ENCODE assay signal across 14 mouse cellular contexts in genomic region chr6:29087921-29088709, GRCm38 (mm10). TPM values are rescaled to one million over a fixed set of nuclear protein-coding genes. Genes with fewer than 3 reads are reported as not detected.
A peak's percentile ranks its signal among the peaks of the same experiment; 100 is the strongest.
DNase-seq lines count a peak whose midpoint lies in the region; ATAC-seq and TF ChIP-seq lines count a peak whose summit lies in the region.
"Had no signal": no experiment of that assay in that cellular context is flagged by ENCODE, and none has a peak within 500 bp of the region (broad histone marks: within the 10 kb centered on the region; RNA-seq: fewer than 3 reads in every experiment).

No protein-coding gene starts in this region.

- TF ChIP-seq CTCF in hindbrain, postnatal 0 days (IDR thresholded peaks at IDR 0.05; ENCODE audit: low read depth), result no peak

- H3K4me2 ChIP-seq in hindbrain, postnatal 0 days (ENCODE audit: low read depth, low read length), result no peak overlapping the region
- H3K4me2 ChIP-seq: hindbrain, embryonic 12.5 days; liver, embryonic 13.5 days had no signal

- no peak overlapping the region for H3K9ac ChIP-seq in hindbrain, postnatal 0 days (replicated peaks; ENCODE audit: low read length)
- H3K9ac ChIP-seq: hindbrain, embryonic 12.5 days; liver, embryonic 13.5 days had no signal

- H3K4me3 ChIP-seq in hindbrain, postnatal 0 days (ENCODE audit: low read length), result no peak overlapping the region
- H3K4me3 ChIP-seq: hindbrain, embryonic 12.5 days; liver, embryonic 13.5 days had no signal

- H3K27me3 ChIP-seq in hindbrain, postnatal 0 days (ENCODE audit: insufficient read depth, low read length), result no peaks in the 10 kb centered on the region
- H3K27me3 ChIP-seq: hindbrain, embryonic 12.5 days; liver, embryonic 13.5 days had no signal

- no peak overlapping the region for H3K27ac ChIP-seq in hindbrain, postnatal 0 days
- H3K27ac ChIP-seq: hindbrain, embryonic 12.5 days; liver, embryonic 13.5 days had no signal

- no peaks in the 10 kb centered on the region for H3K36me3 ChIP-seq in hindbrain, postnatal 0 days (ENCODE audit: insufficient read depth, low read length)
- H3K36me3 ChIP-seq: hindbrain, embryonic 12.5 days; liver, embryonic 13.5 days had no signal

- 0 out of 2 replicates have a peak, but pooled peaks cover 8% of the 10 kb centered on the region for H3K9me3 ChIP-seq in hindbrain, postnatal 0 days (ENCODE audit: low read length)
- H3K9me3 ChIP-seq: hindbrain, embryonic 12.5 days; liver, embryonic 13.5 days had no signal

- 76% methylated on average over 7 of the region's 7 CpGs for WGBS in hindbrain, postnatal 0 days

- H3K4me1 ChIP-seq in hindbrain, postnatal 0 days (ENCODE audit: insufficient read depth, low read length), result no peaks in the 10 kb centered on the region
- H3K4me1 ChIP-seq: hindbrain, embryonic 12.5 days; liver, embryonic 13.5 days had no signal

- peak; percentile 72 for DNase-seq in gastrocnemius, adult 18-20 months (ENCODE audit: low spot score)
- DNase-seq in gastrocnemius, postnatal 10 days, result no peak
- DNase-seq in 416B (ENCODE audit: low read depth), result peak; percentile 4
- peak; percentile 51 to 59 for DNase-seq in gastrocnemius, adult 8-10 months (ENCODE audit: low spot score in 2 of 2)
- peak; percentile 54 for DNase-seq in kidney, postnatal 10 days
- DNase-seq in retina, embryonic 14.5 days (ENCODE audit: low spot score), result no peak
- no peak for DNase-seq in hindbrain, postnatal 0 days (ENCODE audit: low spot score)
- DNase-seq in frontal cortex, postnatal 10 days (ENCODE audit: low spot score in 2 of 2), result no peak
- DNase-seq: cerebellum, postnatal 14 days; liver, embryonic 13.5 days; midbrain, embryonic 14.5 days had no signal

- no peak for ATAC-seq in hindbrain, postnatal 0 days
- ATAC-seq: CD4-positive, CD25-positive, alpha-beta regulatory T cell, adult 4 months had no signal

RNA-seq across cellular contexts. Expression of gene Lep, which starts 28.1 kb away (rescaled TPM):
- 10 to 100 TPM in 1 of 2 experiments, under 1 TPM in 1; 0.48 to 13.2 TPM for total RNA-seq in gastrocnemius, adult 18-20 months (2021)
- total RNA-seq in gastrocnemius, postnatal 10 days (2021), result 1 to 10 TPM; 1.1 to 2.0 TPM
- total RNA-seq in gastrocnemius, adult 8-10 months (2022), result 10 to 100 TPM in 1 of 4 experiments, 1 to 10 TPM in 2, under 1 TPM in 1; 0.61 to 22.4 (median 4.3) TPM
- total RNA-seq in hindbrain, postnatal 0 days (2014; rRNA removed), result not detected in 2 replicates
- not detected in 2 replicates for polyA plus RNA-seq in hindbrain, postnatal 0 days (2015; fragmentation: Nextera tagmentation; extraction: Ambion mirVana)
- total RNA-seq: left cerebral cortex, adult 18-20 months had no signal
- polyA plus RNA-seq: CD4-positive, CD25-positive, alpha-beta regulatory T cell, adult 4 months; hindbrain, embryonic 12.5 days; liver, embryonic 13.5 days; midbrain, embryonic 14.5 days had no signal

Comparison
In these comparisons a context has a peak if more than half of its experiments do, and no peak if none do; other contexts are left out.
1. DNase-seq: peak in gastrocnemius, adult 18-20 months (single experiment), 416B (single experiment), gastrocnemius, adult 8-10 months (2 of 2) and kidney, postnatal 10 days (single experiment); none in gastrocnemius, postnatal 10 days (single experiment), retina, embryonic 14.5 days (single experiment), hindbrain, postnatal 0 days (single experiment) and frontal cortex, postnatal 10 days (0 of 2).